In the genomic region with DNA sequence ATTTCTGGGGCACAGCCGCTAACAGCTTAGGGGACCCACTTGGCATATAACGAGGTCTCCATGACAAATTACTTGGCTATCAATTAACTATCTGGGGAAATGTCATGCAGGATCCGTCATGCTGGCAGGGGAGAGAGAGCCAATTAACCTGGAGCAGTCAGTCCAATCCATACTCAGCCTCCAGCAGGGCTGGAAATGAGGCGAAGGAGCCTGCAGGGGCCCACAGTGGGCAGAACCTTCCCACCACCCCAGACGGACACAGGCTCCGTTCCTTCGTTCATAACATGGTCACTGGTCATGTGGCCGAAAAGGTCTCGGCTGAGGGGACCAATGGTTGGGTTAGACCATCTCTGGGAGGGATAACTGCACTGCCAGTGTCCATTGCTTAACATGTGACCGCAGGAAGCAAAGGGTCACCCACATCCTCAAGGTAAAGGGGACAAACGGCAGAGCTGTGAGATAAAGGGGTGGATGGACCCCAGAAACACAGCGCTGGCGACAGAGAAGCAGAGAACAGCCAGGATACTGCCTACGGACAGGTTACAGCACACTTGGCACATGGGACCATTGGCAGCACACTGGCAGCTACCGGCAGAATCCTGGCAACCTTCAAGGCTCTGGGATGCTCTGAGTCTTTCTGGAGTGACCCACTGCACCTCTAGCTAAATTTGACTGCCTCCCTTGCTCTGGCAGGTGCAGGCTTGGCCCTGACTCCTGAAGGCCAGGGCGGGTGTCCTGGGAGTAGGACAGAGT, we compare ENCODE assay signal across 11 mouse cellular contexts. TPM values are rescaled to one million over a fixed set of nuclear protein-coding genes. Genes with fewer than 3 reads are reported as not detected.
DNase-seq lines count a peak whose midpoint lies in the region; ATAC-seq lines count a peak whose summit lies in the region.
"Had no signal": no experiment of that assay in that cellular context is flagged by ENCODE, and none has a peak within 500 bp of the region (broad histone marks: within the 10 kb centered on the region; RNA-seq: fewer than 3 reads in every experiment).

No protein-coding gene starts in this region.

- peaks cover 23% of the 10 kb centered on the region for H3K27me3 ChIP-seq in kidney, embryonic 15.5 days
- H3K27me3 ChIP-seq in forebrain, embryonic 14.5 days (replicated peaks; ENCODE audit: control insufficient read depth, insufficient read depth, low read length): no peaks in the 10 kb centered on the region
- H3K27me3 ChIP-seq in midbrain, embryonic 12.5 days: peaks cover 16% of the 10 kb centered on the region; the same call in 1 of the 2 replicates

- peak overlapping the region; percentile 28; the same call in 1 of the 2 replicates for H3K4me3 ChIP-seq in kidney, embryonic 15.5 days (replicated peaks)
- no peak overlapping the region for H3K4me3 ChIP-seq in forebrain, embryonic 14.5 days (ENCODE audit: low read depth, low read length)
- 0 out of 2 replicates have a peak overlapping the region, but pooled peaks have one; percentile 22 for H3K4me3 ChIP-seq in midbrain, embryonic 12.5 days

- H3K27ac ChIP-seq in kidney, embryonic 15.5 days: no peak overlapping the region
- peak overlapping the region; percentile 90 for H3K27ac ChIP-seq in forebrain, embryonic 14.5 days (ENCODE audit: low read depth, low read length)
- H3K27ac ChIP-seq in midbrain, embryonic 12.5 days (replicated peaks): peak overlapping the region; percentile 89
- H3K27ac ChIP-seq: limb, embryonic 15.5 days had no signal

- H3K9me3 ChIP-seq in kidney, embryonic 15.5 days (replicated peaks): no peaks in the 10 kb centered on the region
- H3K9me3 ChIP-seq in forebrain, embryonic 14.5 days (replicated peaks; ENCODE audit: control insufficient read depth, low read length): no peaks in the 10 kb centered on the region
- no peaks in the 10 kb centered on the region for H3K9me3 ChIP-seq in midbrain, embryonic 12.5 days
- H3K9me3 ChIP-seq: limb, embryonic 15.5 days had no signal

- WGBS in kidney, embryonic 15.5 days: 52% methylated on average over 16 of the region's 16 CpGs
- WGBS in forebrain, embryonic 14.5 days: 24% methylated on average over 16 of the region's 16 CpGs
- 49% methylated on average over 16 of the region's 16 CpGs for WGBS in midbrain, embryonic 12.5 days

- peak overlapping the region; percentile 56 for H3K4me2 ChIP-seq in kidney, embryonic 15.5 days
- H3K4me2 ChIP-seq in forebrain, embryonic 14.5 days (ENCODE audit: low read length): peak overlapping the region; percentile 34
- H3K4me2 ChIP-seq in midbrain, embryonic 12.5 days (replicated peaks): peak overlapping the region; percentile 47

- H3K9ac ChIP-seq in kidney, embryonic 15.5 days: no peak overlapping the region
- H3K9ac ChIP-seq in forebrain, embryonic 14.5 days (ENCODE audit: low read length): peak overlapping the region; percentile 35; the same call in 1 of the 2 replicates
- H3K9ac ChIP-seq in midbrain, embryonic 12.5 days (replicated peaks): no peak overlapping the region
- H3K9ac ChIP-seq: limb, embryonic 15.5 days had no signal

- DNase-seq in kidney, postnatal 10 days: no peak
- DNase-seq in cerebellum, adult 9-10 months: peak; percentile 92
- DNase-seq in forebrain, embryonic 14.5 days (ENCODE audit: low spot score): peak; percentile 61
- DNase-seq in urinary bladder, postnatal 4 days (ENCODE audit: low spot score in 2 of 2): no peak
- DNase-seq in gastrocnemius, adult 8-10 months (ENCODE audit: low spot score in 2 of 2): no peak
- no peak for DNase-seq in heart, adult 11 months
- DNase-seq: adrenal gland, postnatal 14 days had no signal

- no peak for ATAC-seq in kidney, embryonic 15.5 days (replicated peaks; ENCODE audit: low FRiP score)
- peak; percentile 11; the same call in 1 of the 2 replicates for ATAC-seq in forebrain, embryonic 14.5 days
- 0 out of 2 replicates have a peak, but pooled peaks have one; percentile 3 for ATAC-seq in midbrain, embryonic 12.5 days (ENCODE audit: low FRiP score, low read depth)
- ATAC-seq: inflammation-experienced regulatory T-cells, adult 6 months had no signal

- peaks cover 18% of the 10 kb centered on the region for H3K4me1 ChIP-seq in kidney, embryonic 15.5 days
- peaks cover 51% of the 10 kb centered on the region for H3K4me1 ChIP-seq in forebrain, embryonic 14.5 days (ENCODE audit: control insufficient read depth, insufficient read depth, low read length)
- peaks cover 74% of the 10 kb centered on the region for H3K4me1 ChIP-seq in midbrain, embryonic 12.5 days

- H3K36me3 ChIP-seq in kidney, embryonic 15.5 days: no peaks in the 10 kb centered on the region
- H3K36me3 ChIP-seq in forebrain, embryonic 14.5 days (ENCODE audit: control insufficient read depth, insufficient read depth, low read length): no peaks in the 10 kb centered on the region
- H3K36me3 ChIP-seq in midbrain, embryonic 12.5 days: no peaks in the 10 kb centered on the region
- H3K36me3 ChIP-seq: limb, embryonic 15.5 days had no signal

RNA-seq across cellular contexts. Expression of a gene that starts 23.1 kb away (rescaled TPM):
- 16.3 and 17.0 TPM in 2 replicates for polyA plus RNA-seq in kidney, embryonic 15.5 days (2015; fragmentation: Nextera tagmentation; extraction: Ambion mirVana)
- 15.9 and 18.0 TPM in 2 replicates for polyA plus RNA-seq in forebrain, embryonic 14.5 days (2014; fragmentation: Nextera tagmentation; extraction: Ambion mirVana)
- polyA plus RNA-seq in midbrain, embryonic 12.5 days (2016; fragmentation: Nextera tagmentation; extraction: Ambion mirVana): 24.9 and 25.1 TPM in 2 replicates
- 1 to 10 TPM; 3.8 to 4.9 (median 4.5) TPM for total RNA-seq in gastrocnemius, adult 8-10 months (2022)

RNA-seq across cellular contexts. Expression of a gene that starts 33.3 kb away (rescaled TPM):
- polyA plus RNA-seq in kidney, embryonic 15.5 days (2015; fragmentation: Nextera tagmentation; extraction: Ambion mirVana): 0.63 and 1.1 TPM in 2 replicates
- polyA plus RNA-seq in forebrain, embryonic 14.5 days (2014; fragmentation: Nextera tagmentation; extraction: Ambion mirVana): 4.1 and 6.7 TPM in 2 replicates
- polyA plus RNA-seq in midbrain, embryonic 12.5 days (2016; fragmentation: Nextera tagmentation; extraction: Ambion mirVana): 5.9 and 6.2 TPM in 2 replicates
- under 1 TPM in 1 of 4 experiments, not detected in 3; 0.07 TPM for total RNA-seq in gastrocnemius, adult 8-10 months (2022)
- polyA plus RNA-seq: inflammation-experienced regulatory T-cells, adult 6 months had no signal

Comparison
In these comparisons a context has a peak if more than half of its experiments do, and no peak if none do; other contexts are left out.
1. DNase-seq: peak in cerebellum, adult 9-10 months (single experiment) and forebrain, embryonic 14.5 days (single experiment); none in kidney, postnatal 10 days (single experiment), urinary bladder, postnatal 4 days (0 of 2), gastrocnemius, adult 8-10 months (0 of 2) and heart, adult 11 months (single experiment).
2. Peak in every context shown above with its lines, with median percentiles within 50 percentile points of each other: H3K4me2 ChIP-seq.